Mouse (Mus musculus) adrenal gland, postnatal 14 days (tissue): ENCODE data around the gene Ptpn9. TPM values are rescaled to one million over a fixed set of nuclear protein-coding genes. Genes with fewer than 3 reads are reported as not detected.
A peak's percentile ranks its signal among the peaks of the same experiment; 100 is the strongest.

Source experiments
- DNase-seq: peaks from one replicate; pipeline ENCODE4 v3.0.0; 2021; ENCODE audit warnings: mixed read lengths
- total RNA-seq: library from RNA; stranded (reverse); gene quantifications from 2 replicates; pipeline ENCODE4 v1.2.3, GENCODE M21; 2021

The Ptpn9 gene
- total RNA-seq, 1 experiment from 2014 or later = 39.2 TPM

DNA sequence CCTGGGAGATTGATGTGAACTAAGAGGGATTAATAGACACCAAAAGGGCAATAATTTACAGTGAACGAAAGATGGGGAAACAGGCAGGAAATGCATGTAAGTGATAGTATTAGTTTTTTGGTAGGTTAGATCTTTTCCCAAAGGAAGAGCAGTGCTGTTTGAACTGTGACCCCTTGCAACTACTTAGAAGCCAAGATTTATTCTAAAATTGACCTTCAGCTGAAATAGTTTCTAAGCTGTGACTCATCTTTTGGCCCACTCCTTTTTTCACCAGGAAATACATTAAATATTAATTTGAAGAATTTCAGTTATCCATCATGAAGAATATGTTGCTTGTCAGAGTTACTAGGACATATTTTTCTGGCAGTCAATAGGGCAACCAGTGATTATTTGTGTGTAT is 19.0 kb downstream of the Ptpn9 start:
- DNase-seq = no peak

DNA sequence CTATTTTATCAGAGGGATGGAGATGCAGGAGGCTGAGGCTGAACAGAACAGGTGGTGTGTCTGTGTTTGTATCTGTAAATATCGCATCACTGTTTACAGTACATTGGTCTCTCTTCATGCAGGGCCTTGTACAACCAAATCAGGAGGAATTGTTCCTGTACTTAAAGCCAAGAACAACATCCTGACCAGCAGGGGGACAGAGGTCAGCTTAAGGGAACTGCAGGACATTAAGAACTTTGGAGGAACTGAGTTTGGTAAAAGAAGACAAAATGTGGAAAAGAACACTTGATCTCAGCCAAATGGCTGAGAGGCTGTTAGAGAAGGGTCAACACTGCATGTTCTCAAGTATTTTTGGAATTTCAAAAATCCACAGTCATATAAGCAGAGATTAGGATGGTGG is 20.0 kb downstream of the Ptpn9 start:
- DNase-seq = peak; percentile 37

DNA sequence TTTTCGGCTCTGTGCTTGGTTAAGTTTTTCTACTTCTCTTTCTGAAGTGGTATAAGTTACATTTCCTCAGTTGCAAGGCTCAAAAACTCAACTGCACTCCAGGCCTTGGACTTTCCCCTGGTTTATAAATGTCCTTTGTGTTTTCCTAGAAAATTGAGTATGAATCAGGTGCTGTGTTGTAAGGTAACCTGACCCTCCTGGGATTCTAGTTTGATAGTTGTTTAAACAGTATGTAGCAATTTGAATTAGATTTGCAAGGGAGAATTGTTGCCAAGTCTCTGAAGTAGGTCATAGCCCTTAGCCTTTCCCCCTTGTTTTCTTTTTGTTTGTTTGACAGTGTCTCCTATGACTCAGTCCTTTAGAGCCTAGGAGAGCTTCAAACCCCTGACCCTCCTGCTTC is 22.9 kb downstream of the Ptpn9 start:
- DNase-seq = no peak

DNA sequence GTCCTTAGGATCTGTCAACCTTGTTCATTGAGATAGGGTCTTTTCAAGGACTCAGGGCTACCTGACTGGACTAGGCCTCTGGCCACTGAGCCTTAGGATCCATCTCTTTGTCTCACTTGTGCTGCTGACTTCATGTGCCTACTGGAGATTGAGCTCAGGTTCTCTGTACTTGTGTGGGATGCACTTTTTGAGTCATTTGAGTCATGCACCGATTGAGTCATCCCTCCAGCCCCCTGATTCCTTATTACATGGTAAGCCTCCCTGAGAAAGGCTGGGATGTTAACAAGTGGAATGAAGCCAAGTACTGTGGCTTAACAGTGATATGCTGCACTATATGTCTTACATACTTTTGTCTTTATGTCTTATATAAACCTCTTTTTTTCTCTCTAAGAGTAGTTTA is 37.0 kb downstream of the Ptpn9 start:
- DNase-seq = no peak

GRCm38 (mm10) chr9:57056237-57056636 is 61.5 kb downstream of the Ptpn9 start:
- peak; percentile 74 for DNase-seq

- no peak for DNase-seq
These were observed 69.4 kb downstream of the Ptpn9 start for GRCm38 (mm10) chr9:57064164-57064563.

DNA sequence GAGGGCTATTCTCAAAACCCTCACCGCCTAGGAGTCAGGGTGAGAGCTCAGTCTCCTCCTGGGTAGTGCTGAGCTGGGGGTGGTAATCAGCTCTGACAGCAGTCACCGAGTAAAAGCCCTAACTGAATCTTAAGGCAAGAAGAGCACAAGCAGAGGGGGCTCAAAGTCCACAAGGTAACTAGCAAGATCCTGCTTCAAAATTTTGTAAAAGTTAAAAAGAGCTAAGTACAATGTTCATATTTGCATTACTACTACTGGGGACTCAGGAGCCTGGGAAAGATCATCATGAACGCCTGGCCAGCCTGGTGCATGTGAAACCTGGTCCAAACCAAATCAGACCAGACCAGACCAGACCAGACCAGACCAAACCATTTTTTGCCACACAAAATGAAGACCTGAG is 73.5 kb downstream of the Ptpn9 start:
- no peak for DNase-seq

DNA sequence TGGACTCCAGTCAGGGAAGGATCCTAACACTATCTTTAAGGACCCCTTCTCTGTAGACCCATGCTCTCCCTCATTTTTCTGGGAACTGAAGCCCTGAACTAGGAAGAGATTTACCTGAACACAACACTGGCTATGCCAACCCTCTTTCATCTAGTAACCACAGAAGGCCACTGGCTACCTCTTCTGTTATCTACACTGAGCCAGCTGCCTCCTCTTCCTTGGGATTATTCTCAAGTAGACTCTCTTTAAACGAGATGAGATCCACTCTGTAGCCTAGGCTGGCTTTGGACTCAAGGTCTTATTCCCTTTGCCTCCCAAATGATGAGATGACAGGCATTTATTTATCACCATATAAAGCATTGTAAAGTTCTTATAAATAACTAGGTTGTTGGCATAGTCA is 75.5 kb downstream of the Ptpn9 start:
- DNase-seq = no peak

GRCm38 (mm10) chr9:57070800-57071545 is 76.2 kb downstream of the Ptpn9 start:
- no peak for DNase-seq

- DNase-seq = peak; percentile 84
These were observed 77.2 kb downstream of the Ptpn9 start, which contains the start of gene Sin3a for GRCm38 (mm10) chr9:57071801-57072351. Sin3a (plus strand) TSS chr9:57072040.

GRCm38 (mm10) chr9:57072526-57072988 is 77.8 kb downstream of the Ptpn9 start:
- no peak for DNase-seq

GRCm38 (mm10) chr9:57072989-57073789 is 78.5 kb downstream of the Ptpn9 start:
- peak; percentile 98 for DNase-seq

DNA sequence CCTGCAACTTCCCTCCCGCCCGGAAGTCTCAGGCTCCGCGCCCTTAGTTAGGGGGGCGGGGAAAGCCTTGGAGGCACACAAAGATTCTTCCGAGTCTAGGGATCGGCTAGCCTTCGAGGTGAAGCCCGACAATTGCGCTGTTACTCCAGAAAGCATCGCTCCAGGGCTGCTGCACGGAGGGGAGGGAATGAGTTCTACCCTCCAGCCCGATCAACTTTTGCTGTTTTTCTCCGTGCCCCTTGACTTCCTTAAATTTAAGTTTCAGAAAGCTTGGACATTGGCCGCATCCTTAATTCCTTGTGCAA is 79.0 kb downstream of the Ptpn9 start:
- no peak for DNase-seq

GRCm38 (mm10) chr9:57074171-57074821 is 79.6 kb downstream of the Ptpn9 start:
- DNase-seq = peak; percentile 49

DNA sequence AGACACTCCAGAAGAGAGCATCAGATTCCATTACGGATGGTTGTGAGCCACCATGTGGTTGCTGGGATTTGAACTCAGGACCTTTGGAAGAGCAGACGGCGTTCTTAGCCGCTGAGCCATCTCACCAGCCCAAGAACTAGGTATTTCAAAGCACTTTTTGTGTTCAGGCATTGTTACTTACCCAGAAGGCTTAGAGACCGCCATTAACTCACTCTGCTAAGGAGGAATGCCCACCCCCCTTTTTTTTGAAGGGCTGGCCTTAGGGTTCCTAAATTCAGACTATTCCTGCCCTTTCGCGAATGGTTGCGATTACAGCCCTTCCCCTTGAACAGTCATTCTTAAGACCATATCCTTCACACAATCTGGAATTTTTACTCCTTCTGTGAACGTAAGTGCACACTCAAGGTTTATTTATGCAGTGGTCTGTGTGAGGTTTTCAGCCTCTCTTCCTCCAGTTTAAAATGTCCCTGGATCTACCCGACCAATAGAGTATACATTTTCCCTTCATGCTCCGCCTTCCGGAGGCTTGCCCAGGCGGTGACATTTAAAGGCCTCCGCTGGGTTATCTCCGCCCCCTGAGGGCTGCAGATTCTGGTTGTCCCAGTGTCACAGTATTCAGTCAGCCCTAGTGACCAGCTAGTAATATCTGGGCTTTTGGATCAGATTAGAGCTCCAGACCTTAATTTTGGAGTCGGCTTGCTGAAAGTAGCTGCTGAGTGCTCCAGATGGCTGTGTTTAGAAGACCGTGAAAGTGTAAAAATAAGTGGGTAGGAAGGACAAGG is 80.3 kb downstream of the Ptpn9 start:
- DNase-seq = peak; percentile 89

DNA sequence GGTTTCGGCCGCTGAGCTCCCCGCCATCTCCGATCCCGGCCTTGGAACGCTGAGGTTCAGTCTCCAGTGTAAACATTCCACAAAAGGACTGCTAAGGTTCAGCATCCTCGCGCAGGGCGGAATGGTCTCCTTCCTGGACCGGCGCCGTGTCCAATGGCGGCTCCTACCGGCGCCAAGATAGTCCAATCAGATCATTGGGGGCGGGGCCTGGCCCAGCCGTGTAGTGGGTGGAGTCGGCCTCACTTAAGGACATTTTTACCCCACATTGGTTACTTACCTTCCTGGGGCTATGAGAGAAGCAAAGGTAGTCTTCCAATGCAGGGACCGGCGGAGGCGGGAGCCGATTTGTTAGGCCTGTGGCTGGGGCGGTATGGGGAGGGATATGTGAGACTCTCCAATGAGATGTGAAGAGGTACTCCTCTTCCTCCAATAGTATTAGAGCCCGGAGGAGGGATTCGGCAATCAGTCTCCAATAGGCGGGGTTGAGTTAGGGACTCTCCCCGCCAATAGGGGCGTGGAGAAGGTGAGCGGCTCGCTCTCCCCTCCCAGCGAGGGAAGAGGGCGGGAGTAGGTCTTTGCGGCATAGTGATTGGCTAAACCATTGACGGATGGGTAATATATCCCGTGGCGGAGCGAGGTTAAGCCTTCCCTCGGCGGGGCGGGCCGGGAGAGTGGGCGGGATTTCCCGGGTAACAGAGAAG is 81.1 kb downstream of the Ptpn9 start:
- peak; percentile 99 for DNase-seq

DNA sequence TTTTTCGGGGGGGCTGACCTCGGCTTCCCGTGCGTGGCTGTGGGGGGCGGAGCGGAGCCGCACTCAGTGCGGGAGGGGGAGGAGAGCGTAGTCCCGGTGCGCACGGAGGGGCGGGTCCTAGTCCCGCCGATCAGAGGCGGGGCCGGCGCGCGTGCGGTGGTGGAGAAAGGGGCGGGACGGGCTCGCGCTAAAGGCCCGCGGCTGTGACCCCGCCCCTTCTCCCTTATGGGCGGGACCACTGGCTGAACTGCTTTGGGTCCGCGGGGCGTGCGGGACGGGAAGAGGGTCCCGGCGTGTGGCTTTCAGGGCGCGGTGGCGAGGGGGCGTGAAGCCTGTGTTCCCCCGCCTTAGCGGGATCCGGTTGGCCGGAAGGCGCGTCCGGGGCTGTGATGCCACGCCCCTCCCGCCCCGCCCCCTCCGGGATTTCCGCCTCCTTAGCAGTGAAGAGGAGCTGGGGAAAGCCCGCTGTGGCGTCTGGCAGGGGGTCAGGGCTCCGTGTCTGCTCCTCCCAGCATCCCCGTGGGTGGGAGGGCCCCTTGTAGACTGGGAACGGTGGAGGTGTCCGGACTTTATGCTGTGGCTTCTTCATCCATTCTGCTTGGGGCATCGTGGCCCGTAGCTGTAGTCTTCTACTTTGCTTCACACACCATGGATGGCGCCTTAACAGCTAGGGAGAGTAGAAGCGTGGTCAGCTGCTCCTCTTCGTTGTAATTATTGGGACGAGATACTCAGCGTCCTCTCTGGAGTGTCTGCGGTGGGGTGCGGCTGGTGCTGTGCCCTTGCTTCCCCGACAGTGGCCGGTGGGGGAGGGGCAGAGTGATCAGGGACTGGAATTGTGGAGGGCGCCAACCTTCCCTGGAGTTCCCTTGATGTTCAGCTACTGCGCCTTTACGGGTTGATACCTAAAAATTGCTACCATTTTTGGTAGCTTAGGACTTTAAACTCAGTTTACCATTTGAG is 82.3 kb downstream of the Ptpn9 start:
- peak; percentile 94 for DNase-seq

DNA sequence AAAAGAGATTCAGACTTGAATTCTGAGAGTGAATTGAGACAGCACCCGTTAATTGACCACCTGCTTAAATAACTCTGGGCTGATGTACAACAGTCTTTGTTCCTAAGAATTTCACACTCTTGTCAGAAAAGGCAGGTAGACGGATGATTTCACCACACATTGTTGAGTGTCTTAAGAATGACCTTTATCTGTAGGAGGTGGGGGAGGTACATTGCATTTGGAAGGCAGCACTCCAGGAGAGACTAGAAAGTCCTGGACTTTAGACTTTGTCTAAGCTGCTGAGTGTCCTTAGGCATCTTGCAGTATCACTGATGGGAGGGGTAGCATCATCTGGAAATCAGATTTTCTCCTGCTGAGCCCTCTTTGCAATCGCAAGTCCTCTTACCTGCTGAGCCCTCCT is 87.5 kb downstream of the Ptpn9 start:
- DNase-seq = no peak
